Mouse (Mus musculus) cortical plate, adult 2 months (tissue): Measurements from ENCODE around the gene Tmem214. TPM values are rescaled to one million over a fixed set of nuclear protein-coding genes. Genes with fewer than 3 reads are reported as not detected.

Source experiments
- H3K27ac ChIP-seq: fragments of 200-500 bp; 2 replicates; pipeline ENCODE4 v1.5.1; 2012; ENCODE audit warnings: low read length, control low read depth, inconsistent platforms; ENCODE audit not compliant: insufficient read depth
- H3K4me1 ChIP-seq: fragments of 200-500 bp; 2 replicates; pipeline ENCODE4 v1.6.1; 2011; ENCODE audit warnings: low read length; ENCODE audit not compliant: control insufficient read depth, insufficient read depth
- H3K4me3 ChIP-seq: fragments of 200-500 bp; 2 replicates; pipeline ENCODE4 v1.5.1; 2011; ENCODE audit warnings: mild to moderate bottlenecking, low read length, control low read depth; ENCODE audit not compliant: insufficient read depth
- CTCF ChIP-seq: fragments of 200-500 bp; IDR thresholded peaks from 2 replicates; pipeline ENCODE4 v1.5.1; 2011; ENCODE audit warnings: mild to moderate bottlenecking, control low read depth, low read length; ENCODE audit not compliant: insufficient read depth; ENCODE audit errors: extremely low read depth
- POLR2A ChIP-seq: fragments of 200-500 bp; IDR thresholded peaks from 2 replicates; pipeline ENCODE4 v1.6.1; 2011; ENCODE audit warnings: mild to moderate bottlenecking, low read length, control low read depth; ENCODE audit not compliant: insufficient read depth; ENCODE audit errors: extremely low read depth
- polyA plus RNA-seq: library from polyadenylated mRNA; depleted of rRNA; stranded (reverse); fragments of >200 nt; gene quantifications from 2 replicates; pipeline ENCODE4 v1.2.3, GENCODE M21; 2012

Gene Tmem214
- polyA plus RNA-seq, 1 experiment: 75.1 TPM

DNA sequence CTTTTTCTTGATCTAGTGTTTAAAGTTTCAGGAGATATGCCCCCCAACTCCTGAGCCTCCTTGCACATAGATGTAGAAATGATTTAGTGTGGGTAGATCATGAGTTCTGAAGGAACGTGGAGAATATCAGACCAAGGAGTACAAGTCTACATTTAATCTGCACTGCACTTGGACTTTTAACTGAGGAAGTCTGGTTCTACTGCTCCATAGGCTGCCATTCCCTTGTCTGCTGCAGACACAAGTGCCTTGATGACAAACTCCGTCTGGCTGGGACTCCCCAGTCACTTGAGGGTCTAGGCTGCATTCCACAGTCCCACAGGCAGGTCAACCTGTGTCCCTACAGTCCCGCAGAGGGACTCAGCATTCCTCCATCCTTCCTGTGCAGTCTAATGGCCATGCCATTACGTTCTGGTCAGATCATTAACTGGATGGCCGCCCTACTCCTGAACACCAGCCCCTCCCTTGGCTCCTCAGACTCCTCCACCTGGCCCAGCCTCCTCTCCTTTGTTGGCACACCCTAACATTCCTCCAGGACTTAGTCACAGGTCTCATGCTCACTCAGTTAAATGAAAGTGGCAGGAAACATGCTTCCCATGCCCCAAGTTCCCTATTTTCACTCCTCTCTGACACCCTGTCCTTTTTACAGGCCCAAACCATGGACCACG is 17.8 kb upstream of the Tmem214 start:
- Histone ChIP-seq H3K4me1 (peaks cover 8% of the 10 kb centered on the region), H3K4me3 (no peak overlapping the region), H3K27ac (no peak overlapping the region)
- TF ChIP-seq POLR2A: no peak
- no peak for TF ChIP-seq CTCF

DNA sequence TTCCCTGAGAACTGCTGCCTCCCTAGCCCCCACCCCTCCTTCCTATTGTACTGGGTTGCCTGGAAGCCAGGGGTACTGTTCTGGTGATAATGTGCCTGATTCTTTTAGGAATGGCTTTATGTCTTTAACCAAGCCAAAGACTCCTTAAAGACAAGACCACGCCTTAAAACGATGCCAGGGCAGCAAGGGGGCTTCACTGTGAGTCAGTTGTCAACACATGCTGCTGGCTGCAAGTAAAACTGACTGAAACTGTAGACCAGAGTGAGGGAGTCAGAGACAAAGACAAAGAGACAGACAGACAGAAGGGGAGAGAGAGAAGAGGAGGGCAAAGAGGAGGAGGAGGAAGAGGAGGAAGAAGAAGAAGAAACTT is 17.3 kb upstream of the Tmem214 start:
- Histone ChIP-seq H3K4me3 (no peak overlapping the region), H3K4me1 (peaks cover 8% of the 10 kb centered on the region), H3K27ac (no peak overlapping the region)
- TF ChIP-seq CTCF: no peak
- no peak for TF ChIP-seq POLR2A

DNA sequence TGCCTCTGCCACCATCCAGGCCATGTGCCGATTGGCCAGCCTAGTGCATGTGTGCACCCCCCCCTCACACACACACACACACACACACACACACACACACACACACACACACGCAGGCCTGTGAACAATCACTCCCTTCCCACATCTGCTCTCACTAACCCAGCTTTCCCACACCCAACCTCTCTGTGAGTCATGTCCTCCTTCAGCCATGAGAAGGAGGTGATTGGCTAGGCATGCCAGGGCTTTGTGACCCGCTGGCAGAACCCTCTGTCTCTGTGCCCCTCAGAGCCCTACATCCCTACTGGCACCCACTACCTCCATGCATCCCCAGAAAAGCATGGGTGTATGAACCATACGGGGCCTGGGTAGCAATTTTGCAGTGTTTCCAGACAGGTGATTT is 14.3 kb upstream of the Tmem214 start:
- Histone ChIP-seq H3K27ac (no peak overlapping the region), H3K4me1 (0 out of 2 replicates have a peak, but pooled peaks cover 3% of the 10 kb centered on the region), H3K4me3 (no peak overlapping the region)
- TF ChIP-seq CTCF (no peak), POLR2A (no peak)

DNA sequence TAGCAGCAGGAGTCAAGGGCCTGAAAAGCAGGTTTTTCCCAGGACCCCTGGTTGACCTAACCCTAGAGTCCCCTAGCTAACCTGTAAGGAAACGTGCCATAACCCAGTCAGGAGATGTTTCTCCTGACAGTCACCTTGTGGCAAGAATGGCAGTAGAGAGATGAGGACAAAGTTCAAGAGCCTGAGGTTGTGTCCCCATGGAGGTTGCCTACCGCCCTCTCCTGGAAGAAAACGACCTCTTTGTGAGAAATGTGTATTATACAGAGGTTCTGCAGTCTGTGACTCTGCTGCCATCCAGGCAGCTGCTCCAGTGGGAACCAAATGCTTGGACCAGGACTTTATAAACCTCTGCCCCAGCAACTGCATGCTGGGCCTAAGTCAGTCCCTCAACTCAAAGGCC is 12.1 kb upstream of the Tmem214 start:
- Histone ChIP-seq H3K4me3 (no peak overlapping the region), H3K27ac (no peak overlapping the region)
- TF ChIP-seq CTCF (no peak), POLR2A (no peak)

DNA sequence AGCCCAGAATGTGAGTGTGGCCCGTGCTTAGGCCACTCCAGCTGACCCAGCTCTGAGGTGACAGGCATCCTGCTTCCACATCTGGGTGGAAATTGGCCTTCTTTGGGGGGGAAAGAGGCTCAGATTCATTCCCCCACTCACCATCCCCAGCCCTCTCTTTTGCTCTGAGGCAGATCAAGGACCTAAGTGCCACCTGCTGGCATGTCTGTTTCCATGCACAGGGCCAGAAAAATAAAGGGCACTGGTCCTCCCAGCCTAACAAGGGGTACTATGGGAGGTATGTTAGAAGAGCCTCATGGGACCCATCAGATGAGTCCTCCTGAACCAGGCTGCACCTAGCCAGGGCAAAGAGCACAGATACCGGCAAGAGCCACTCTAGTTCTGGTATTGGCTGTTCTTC is 11.7 kb upstream of the Tmem214 start:
- H3K4me3 ChIP-seq: no peak overlapping the region
- H3K4me1 ChIP-seq: 0 out of 2 replicates have a peak, but pooled peaks cover 3% of the 10 kb centered on the region
- TF ChIP-seq POLR2A (no peak), CTCF (peak; percentile 32; the same call in 1 of the 2 replicates)

More for the DNA sequence above, 12.1 kb upstream of the Tmem214 start:
- 0 out of 2 replicates have a peak, but pooled peaks cover 3% of the 10 kb centered on the region for H3K4me1 ChIP-seq

DNA sequence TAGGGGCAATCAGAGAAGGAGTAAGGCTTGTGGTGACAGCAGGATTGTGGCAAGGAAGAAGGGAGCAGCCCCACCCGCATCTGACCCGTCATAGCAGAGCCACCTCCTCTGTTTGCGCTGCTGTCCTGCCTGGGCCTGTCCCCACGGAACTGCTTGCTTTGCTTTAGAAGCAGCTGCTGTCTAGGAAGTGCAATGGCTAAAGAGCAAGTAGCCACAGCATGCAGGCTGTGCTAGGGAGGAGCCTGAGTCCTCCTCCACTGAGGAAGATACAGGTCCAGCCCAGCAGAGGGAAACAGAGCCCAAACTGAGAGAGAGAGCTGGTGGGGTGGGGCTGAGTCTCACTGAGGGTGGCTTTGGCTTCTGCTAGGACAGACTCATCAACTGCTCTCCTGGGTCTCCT is 4.0 kb upstream of the Tmem214 start:
- TF ChIP-seq CTCF: no peak
- TF ChIP-seq POLR2A: no peak
- H3K27ac ChIP-seq: no peak overlapping the region
- 0 out of 2 replicates have a peak, but pooled peaks cover 1% of the 10 kb centered on the region for H3K4me1 ChIP-seq
- no peak overlapping the region for H3K4me3 ChIP-seq

More for the DNA sequence above, 11.7 kb upstream of the Tmem214 start:
- no peak overlapping the region for H3K27ac ChIP-seq

DNA sequence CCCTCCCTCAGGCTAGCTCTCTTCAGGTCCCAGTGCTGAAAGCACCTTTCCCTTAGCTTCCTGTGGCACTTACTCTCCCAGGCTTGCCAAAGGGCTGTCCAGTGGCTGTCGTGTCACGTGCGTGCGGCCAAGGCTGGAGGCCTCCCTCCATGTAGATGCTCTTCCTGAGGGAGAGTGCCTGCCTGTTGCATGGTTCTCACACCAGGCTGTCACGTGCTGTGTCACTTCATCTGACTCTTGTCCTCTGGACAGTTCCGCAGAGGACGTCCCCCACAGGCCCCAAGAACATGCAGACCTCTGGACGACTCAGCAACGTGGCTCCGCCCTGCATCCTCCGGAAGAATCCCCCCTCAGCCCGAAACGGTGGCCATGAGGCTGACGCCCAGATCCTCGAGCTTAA is 3.5 kb upstream of the Tmem214 start:
- no peak overlapping the region for H3K27ac ChIP-seq
- H3K4me3 ChIP-seq: no peak overlapping the region
- no peaks in the 10 kb centered on the region for H3K4me1 ChIP-seq
- TF ChIP-seq CTCF: no peak
- no peak for TF ChIP-seq POLR2A

DNA sequence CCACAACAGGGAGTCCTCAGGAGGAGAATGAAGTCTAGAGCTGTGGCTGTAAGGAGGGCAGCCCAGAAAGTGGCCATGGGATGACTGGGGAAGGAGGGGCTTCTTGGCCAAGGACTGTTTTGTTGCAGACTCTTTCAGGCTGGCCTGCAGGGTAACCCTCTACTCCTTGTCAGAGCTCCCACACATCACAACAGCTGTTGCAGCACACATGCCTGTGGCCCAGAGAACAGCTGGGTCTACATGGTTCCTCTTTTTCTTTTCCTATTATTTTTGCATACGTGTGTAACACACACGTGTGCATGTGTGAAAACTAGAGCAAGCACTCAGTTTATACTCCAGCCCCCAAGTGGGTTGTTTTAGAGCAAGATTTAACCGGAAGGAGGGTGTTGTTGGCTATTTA is 941 bp upstream of the Tmem214 start:
- Histone ChIP-seq H3K4me1 (no peaks in the 10 kb centered on the region), H3K27ac (no peak overlapping the region), H3K4me3 (no peak overlapping the region)
- no peak for TF ChIP-seq CTCF
- TF ChIP-seq POLR2A: no peak

DNA sequence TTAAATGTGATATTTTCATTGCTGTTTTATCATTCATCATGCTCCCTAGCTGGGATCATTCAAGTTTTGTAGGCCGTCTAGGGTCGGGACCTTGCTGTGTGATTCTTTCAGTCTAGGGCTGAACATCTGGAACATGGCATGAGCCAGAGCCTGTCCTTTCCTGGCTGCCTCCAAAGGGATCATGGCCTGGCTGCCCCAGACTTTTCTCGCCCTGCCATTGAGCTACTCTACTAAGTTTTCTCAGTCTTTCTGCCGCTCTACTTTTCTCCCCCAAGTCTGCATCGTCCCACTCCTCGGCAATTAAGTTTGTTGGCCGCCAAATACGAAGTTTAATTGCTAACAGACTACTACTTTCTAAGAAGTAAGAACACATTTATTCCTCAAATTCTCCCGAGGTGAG is 1.2 kb downstream of the Tmem214 start:
- Histone ChIP-seq H3K4me1 (no peaks in the 10 kb centered on the region), H3K4me3 (peak overlapping the region; percentile 91), H3K27ac (no peak overlapping the region)
- TF ChIP-seq CTCF (no peak), POLR2A (no peak)

DNA sequence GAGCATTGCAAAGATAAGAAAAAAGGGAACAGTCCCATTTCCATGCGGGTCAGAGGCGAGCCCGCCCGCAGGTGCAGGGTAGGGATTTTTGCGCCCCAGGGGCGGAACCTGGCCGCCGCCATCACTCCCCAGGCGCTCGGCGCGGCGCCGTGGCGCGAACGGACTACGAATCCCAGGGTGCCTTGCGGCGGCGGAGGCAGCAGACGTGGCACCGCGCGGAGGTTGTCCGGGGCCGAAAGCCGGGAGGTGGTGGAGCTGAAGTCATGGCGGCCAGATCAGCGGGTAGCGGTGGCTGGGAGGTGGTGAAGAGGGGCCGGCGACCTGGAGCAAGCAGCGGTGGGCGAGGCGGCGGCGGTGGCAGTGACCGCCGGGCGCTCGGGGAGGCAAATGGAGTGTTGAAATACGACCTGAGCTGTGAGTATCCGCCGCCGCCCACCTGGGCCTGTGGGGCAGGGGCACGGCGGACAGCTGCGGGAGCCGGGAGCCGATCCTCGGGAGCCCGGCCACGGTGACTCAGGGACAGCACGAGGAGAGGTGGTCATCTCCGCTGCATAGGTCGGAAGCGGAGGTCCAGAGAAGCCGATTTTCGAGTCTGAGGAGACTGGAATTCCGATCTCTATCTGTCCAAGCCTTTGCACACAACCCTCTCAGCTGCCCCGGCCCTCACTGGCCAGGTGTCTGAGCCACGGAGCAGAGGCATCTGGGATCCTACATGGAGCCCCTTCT is 1.8 kb downstream of the Tmem214 start:
- TF ChIP-seq POLR2A (peak; percentile 76), CTCF (no peak)
- Histone ChIP-seq H3K4me3 (peak overlapping the region; percentile 91), H3K4me1 (no peaks in the 10 kb centered on the region), H3K27ac (peak overlapping the region; percentile 58)
